Mouse (Mus musculus): ENCODE data around the gene Ap5b1.

DNA sequence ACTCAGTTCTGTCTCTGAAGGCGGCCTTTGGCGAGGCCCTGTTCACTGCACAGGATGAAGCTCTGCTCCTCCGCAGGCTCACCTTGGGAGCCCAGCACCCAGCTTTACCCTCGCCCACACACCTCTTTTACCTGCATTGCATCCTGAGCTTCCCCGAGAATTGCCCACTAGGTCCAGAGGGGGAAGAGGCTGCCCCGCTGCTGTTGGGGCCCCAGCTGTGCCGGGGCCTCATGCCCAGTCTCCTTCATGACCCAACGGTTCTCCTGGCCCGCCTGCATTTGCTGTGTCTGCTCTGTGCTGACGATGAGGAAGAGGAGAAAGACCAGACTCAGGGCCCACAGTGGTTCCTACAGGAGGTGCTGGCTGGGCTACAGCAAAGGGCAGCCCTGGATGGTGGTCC, 1.7 kb downstream of the Ap5b1 start:
- no peak for TF ChIP-seq USF1 (IDR thresholded peaks at IDR 0.05; ENCODE audit: low read depth, low read length)
- no peak for TF ChIP-seq MXI1 (IDR thresholded peaks at IDR 0.05; ENCODE audit: low read depth, low read length)
- TF ChIP-seq SMC3 (IDR thresholded peaks at IDR 0.05; ENCODE audit: low read depth, low read length) = no peak
- TF ChIP-seq CTCF (IDR thresholded peaks at IDR 0.05 in 2 of 3, conservative IDR thresholded peaks at IDR 0.05 in 1 of 3; ENCODE audit: control insufficient read depth in 1 of 3, insufficient read depth in 1 of 3, low read depth in 2 of 3, low read length in 3 of 3, poor library complexity in 1 of 3, severe bottlenecking in 1 of 3) = no peak
- TF ChIP-seq NRF1 (IDR thresholded peaks at IDR 0.05; ENCODE audit: insufficient read depth, low read depth, low read length, poor library complexity, severe bottlenecking) = no peak
- no peak for TF ChIP-seq ZC3H11A (IDR thresholded peaks at IDR 0.05; ENCODE audit: low read depth, low read length)
